Mouse (Mus musculus) megakaryocyte, adult 5-6 weeks (primary cell): ENCODE measurements around the gene Krtap19-9b. TPM values are rescaled to one million over a fixed set of nuclear protein-coding genes. Genes with fewer than 3 reads are reported as not detected.

Source experiments
- ATAC-seq: 2 replicates; pipeline ENCODE4 v1.8.0; 2016; ENCODE audit warnings: mild to moderate bottlenecking, inconsistent platforms; ENCODE audit not compliant: poor library complexity, severe bottlenecking
- total RNA-seq, 2 experiments: library from RNA; stranded (forward) in 1 of 2; stranded (reverse) in 1 of 2; fragments of 153-499, 151-499 nt in 1 of 2; fragments of 221-1000, 200-1000 nt in 1 of 2; gene quantifications; 2 replicates each; pipeline versions ENCODE4 v1.2.3 to v1.2.4; 2015 to 2017

The Krtap19-9b gene
- not detected in 2 replicates for total RNA-seq (2015)
- not detected in 2 replicates for total RNA-seq (2017)

- no peak for ATAC-seq
These were observed at the start of gene Krtap19-9b for GRCm38 (mm10) chr16:88932165-88932564. Krtap19-9b (minus strand) TSS chr16:88932265.

- no peak for ATAC-seq
These were observed 30.7 kb upstream of the Krtap19-9b start, which contains the start of gene Krtap16-3 for GRCm38 (mm10) chr16:88962773-88963172. Krtap16-3 (minus strand) TSS chr16:88962873.

- no peak for ATAC-seq
These were observed 9.0 kb upstream of the Krtap19-9b start for GRCm38 (mm10) chr16:88941106-88941505.

DNA sequence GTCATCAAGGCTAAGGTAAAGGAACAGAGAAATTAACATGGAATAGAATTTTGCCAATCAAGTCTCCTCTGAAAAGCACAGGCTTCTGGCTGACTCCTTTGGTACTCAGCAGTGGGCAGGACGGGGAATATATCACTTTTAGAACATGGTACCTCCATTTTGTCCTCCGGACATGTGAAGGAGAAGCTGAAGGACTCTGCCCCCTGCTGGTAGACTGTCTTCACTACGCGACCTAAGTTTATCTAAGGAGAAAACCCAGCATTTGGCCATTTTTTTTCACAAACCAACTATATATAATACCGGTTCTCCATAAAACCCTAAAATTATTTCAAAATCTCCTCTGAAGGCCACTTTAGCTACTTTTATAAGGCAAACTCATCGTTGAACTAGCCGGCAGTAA, 6.2 kb upstream of the Krtap19-9b start:
- ATAC-seq = no peak

GRCm38 (mm10) chr16:88896357-88896756, 35.7 kb downstream of the Krtap19-9b start, which contains the start of gene Krtap19-5:
Krtap19-5 (minus strand) TSS chr16:88896457.
- no peak for ATAC-seq

DNA sequence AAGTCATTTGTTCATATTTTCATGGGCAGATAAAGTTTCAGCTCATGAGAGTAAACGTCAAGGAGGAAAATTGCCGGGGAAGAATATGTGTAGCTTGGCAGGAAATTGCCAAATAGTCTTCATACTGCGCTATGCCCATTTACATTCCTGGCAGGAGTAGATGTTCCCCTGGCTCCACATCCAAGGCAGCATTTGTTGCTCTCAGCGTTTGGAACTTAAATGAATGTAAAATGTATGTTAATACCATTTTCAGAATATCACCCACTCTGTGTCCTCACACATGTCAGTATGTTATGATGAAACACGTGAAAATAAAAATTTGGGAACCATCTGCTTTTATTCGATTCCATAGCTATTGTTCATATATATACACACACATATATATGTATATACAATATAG, 45.2 kb downstream of the Krtap19-9b start:
- no peak for ATAC-seq

DNA sequence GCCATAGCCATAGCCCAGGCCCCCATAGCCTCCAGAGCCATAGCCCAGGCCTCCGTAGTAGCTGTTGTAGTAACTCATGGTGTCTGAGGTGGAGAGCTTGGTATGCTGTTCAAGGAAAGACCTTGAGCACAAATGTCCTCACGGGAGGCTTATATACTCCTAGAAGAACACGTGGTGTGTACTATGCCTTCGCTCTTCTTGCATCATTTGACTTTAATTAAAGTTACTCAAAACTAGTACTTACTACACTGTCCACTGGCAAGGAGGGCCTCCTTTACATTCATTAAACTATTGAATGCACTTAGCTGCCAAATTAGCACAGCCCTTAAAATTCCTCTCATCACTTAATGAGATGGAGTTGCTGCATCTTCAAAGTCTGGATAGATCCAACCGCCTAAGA, 47.1 kb downstream of the Krtap19-9b start, which contains the start of gene Krtap19-4:
Gene Krtap19-4, minus strand, starts transcription at position 101 of the 400 bp plus-strand sequence.
- no peak for ATAC-seq

Other genes with a start within 250 kb of the Krtap19-9b start
- gene 2310061N02Rik, start 224.3 kb downstream of the Krtap19-9b start, total RNA-seq (2015) = not detected in 2 replicates
- gene 2310061N02Rik, start 224.3 kb downstream of the Krtap19-9b start, total RNA-seq (2017) = not detected in 2 replicates
- gene Krtap13-1, start 203.4 kb downstream of the Krtap19-9b start, total RNA-seq (2015) = not detected in 2 replicates
- gene Krtap13-1, start 203.4 kb downstream of the Krtap19-9b start, total RNA-seq (2017) = not detected in 2 replicates
- not detected in 2 replicates for gene Krtap13, start 180.6 kb downstream of the Krtap19-9b start, total RNA-seq (2015)
- not detected in 2 replicates for gene Krtap13, start 180.6 kb downstream of the Krtap19-9b start, total RNA-seq (2017)
- gene 2310034C09Rik, start 173.4 kb downstream of the Krtap19-9b start, total RNA-seq (2015) = not detected in 2 replicates
- not detected in 2 replicates for gene 2310034C09Rik, start 173.4 kb downstream of the Krtap19-9b start, total RNA-seq (2017)
- not detected in 2 replicates for gene 2310057N15Rik, start 158.1 kb downstream of the Krtap19-9b start, total RNA-seq (2015)
- gene 2310057N15Rik, start 158.1 kb downstream of the Krtap19-9b start, total RNA-seq (2017) = not detected in 2 replicates
- gene Gm5965, start 154.4 kb downstream of the Krtap19-9b start, total RNA-seq (2015) = not detected in 2 replicates
- not detected in 2 replicates for gene Gm5965, start 154.4 kb downstream of the Krtap19-9b start, total RNA-seq (2017)
- not detected in 2 replicates for gene Gm20741, start 120.0 kb downstream of the Krtap19-9b start, total RNA-seq (2015)
- not detected in 2 replicates for gene Gm20741, start 120.0 kb downstream of the Krtap19-9b start, total RNA-seq (2017)
- gene Krtap15, start 112.0 kb downstream of the Krtap19-9b start, total RNA-seq (2015) = not detected in 2 replicates
- gene Krtap15, start 112.0 kb downstream of the Krtap19-9b start, total RNA-seq (2017) = not detected in 2 replicates
- gene Krtap14, start 106.1 kb downstream of the Krtap19-9b start, total RNA-seq (2015) = not detected in 2 replicates
- not detected in 2 replicates for gene Krtap14, start 106.1 kb downstream of the Krtap19-9b start, total RNA-seq (2017)
- not detected in 2 replicates for gene Krtap19-1, start 62.9 kb downstream of the Krtap19-9b start, total RNA-seq (2015)
- gene Krtap19-1, start 62.9 kb downstream of the Krtap19-9b start, total RNA-seq (2017) = not detected in 2 replicates
- gene Krtap19-2, start 58.0 kb downstream of the Krtap19-9b start, total RNA-seq (2015) = not detected in 2 replicates
- not detected in 2 replicates for gene Krtap19-2, start 58.0 kb downstream of the Krtap19-9b start, total RNA-seq (2017)
- gene Krtap19-3, start 54.2 kb downstream of the Krtap19-9b start, total RNA-seq (2015) = not detected in 2 replicates
- not detected in 2 replicates for gene Krtap19-3, start 54.2 kb downstream of the Krtap19-9b start, total RNA-seq (2017)
- not detected in 2 replicates for gene Krtap19-4, start 47.2 kb downstream of the Krtap19-9b start, total RNA-seq (2015)
- not detected in 2 replicates for gene Krtap19-4, start 47.2 kb downstream of the Krtap19-9b start, total RNA-seq (2017)
- not detected in 2 replicates for gene Krtap19-5, start 35.8 kb downstream of the Krtap19-9b start, total RNA-seq (2015)
- not detected in 2 replicates for gene Krtap19-5, start 35.8 kb downstream of the Krtap19-9b start, total RNA-seq (2017)
- gene Krtap16-3, start 30.6 kb upstream of the Krtap19-9b start, total RNA-seq (2015) = not detected in 2 replicates
- gene Krtap16-3, start 30.6 kb upstream of the Krtap19-9b start, total RNA-seq (2017) = not detected in 2 replicates
- not detected in 2 replicates for gene Krtap22-2, start 78.5 kb upstream of the Krtap19-9b start, total RNA-seq (2015)
- gene Krtap22-2, start 78.5 kb upstream of the Krtap19-9b start, total RNA-seq (2017) = not detected in 2 replicates
- gene Gm10229, start 83.0 kb upstream of the Krtap19-9b start, total RNA-seq (2015) = not detected in 2 replicates
- not detected in 2 replicates for gene Gm10229, start 83.0 kb upstream of the Krtap19-9b start, total RNA-seq (2017)
- not detected in 2 replicates for gene Krtap6-1, start 99.4 kb upstream of the Krtap19-9b start, total RNA-seq (2015)
- not detected in 2 replicates for gene Krtap6-1, start 99.4 kb upstream of the Krtap19-9b start, total RNA-seq (2017)
- gene Gm10228, start 109.2 kb upstream of the Krtap19-9b start, total RNA-seq (2015) = not detected in 2 replicates
- gene Gm10228, start 109.2 kb upstream of the Krtap19-9b start, total RNA-seq (2017) = not detected in 2 replicates
- not detected in 2 replicates for gene Krtap6-5, start 115.6 kb upstream of the Krtap19-9b start, total RNA-seq (2015)
- not detected in 2 replicates for gene Krtap6-5, start 115.6 kb upstream of the Krtap19-9b start, total RNA-seq (2017)
- gene 1110025L11Rik, start 131.7 kb upstream of the Krtap19-9b start, total RNA-seq (2015) = not detected in 2 replicates
- not detected in 2 replicates for gene 1110025L11Rik, start 131.7 kb upstream of the Krtap19-9b start, total RNA-seq (2017)
- gene Krtap6-3, start 151.8 kb upstream of the Krtap19-9b start, total RNA-seq (2015) = not detected in 2 replicates
- not detected in 2 replicates for gene Krtap6-3, start 151.8 kb upstream of the Krtap19-9b start, total RNA-seq (2017)
- gene Gm6358, start 208.6 kb upstream of the Krtap19-9b start, total RNA-seq (2015) = not detected in 2 replicates
- not detected in 2 replicates for gene Gm6358, start 208.6 kb upstream of the Krtap19-9b start, total RNA-seq (2017)
- gene Gm10061, start 218.8 kb upstream of the Krtap19-9b start, total RNA-seq (2015) = not detected in 2 replicates
- gene Gm10061, start 218.8 kb upstream of the Krtap19-9b start, total RNA-seq (2017) = not detected in 2 replicates
- not detected in 2 replicates for gene Gm9789, start 225.7 kb upstream of the Krtap19-9b start, total RNA-seq (2015)
- gene Gm9789, start 225.7 kb upstream of the Krtap19-9b start, total RNA-seq (2017) = not detected in 2 replicates
- not detected in 2 replicates for gene Gm7735, start 237.2 kb upstream of the Krtap19-9b start, total RNA-seq (2015)
- gene Gm7735, start 237.2 kb upstream of the Krtap19-9b start, total RNA-seq (2017) = not detected in 2 replicates
- not detected in 2 replicates for gene 1110057P08Rik, start 242.5 kb upstream of the Krtap19-9b start, total RNA-seq (2015)
- not detected in 2 replicates for gene 1110057P08Rik, start 242.5 kb upstream of the Krtap19-9b start, total RNA-seq (2017)